Mouse (Mus musculus) limb, embryonic 12.5 days (tissue): ENCODE results near the gene Vwa3a. TPM values are rescaled to one million over a fixed set of nuclear protein-coding genes. Genes with fewer than 3 reads are reported as not detected.
A peak's percentile ranks its signal among the peaks of the same experiment; 100 is the strongest.

Experiments used
- ATAC-seq: fragments of 200-750 bp; cut with Nextera tagmentation; 2 replicates; pipeline ENCODE4 v1.8.0; 2017; ENCODE audit warnings: low read depth, moderate TSS enrichment; ENCODE audit not compliant: insufficient number of reproducible peaks, insufficient read depth, low FRiP score, low TSS enrichment
- H3K27ac ChIP-seq: fragments of 300-500 bp; sonication (generic); 2 replicates; pipeline ENCODE4 v1.5.1; 2016; ENCODE audit warnings: mild to moderate bottlenecking, moderate library complexity
- H3K27me3 ChIP-seq: fragments of 300-500 bp; sonication (generic); 2 replicates; pipeline ENCODE4 v1.6.1; 2016; ENCODE audit warnings: mild to moderate bottlenecking, moderate library complexity
- H3K36me3 ChIP-seq: fragments of 300-500 bp; sonication (generic); 2 replicates; pipeline ENCODE4 v1.6.1; 2016; ENCODE audit warnings: mild to moderate bottlenecking, moderate library complexity
- H3K4me1 ChIP-seq: fragments of 300-500 bp; sonication (generic); replicated peaks from 2 replicates; pipeline ENCODE4 v1.6.1; 2016
- H3K4me2 ChIP-seq: fragments of 300-500 bp; sonication (generic); 2 replicates; pipeline ENCODE4 v1.6.1; 2016; ENCODE audit warnings: mild to moderate bottlenecking, moderate library complexity
- H3K4me3 ChIP-seq: fragments of 300-500 bp; sonication (generic); replicated peaks from 2 replicates; pipeline ENCODE4 v1.5.1; 2016; ENCODE audit warnings: mild to moderate bottlenecking
- H3K9ac ChIP-seq: fragments of 300-500 bp; sonication (generic); replicated peaks from 2 replicates; pipeline ENCODE4 v1.6.1; 2016; ENCODE audit warnings: mild to moderate bottlenecking, moderate library complexity
- H3K9me3 ChIP-seq: fragments of 300-500 bp; sonication (generic); 2 replicates; pipeline ENCODE4 v1.6.1; 2016; ENCODE audit warnings: mild to moderate bottlenecking, moderate library complexity
- WGBS: fragments of 180-500 bp; shearing (Covaris S2); methylation state at CpG from one replicate; pipeline ENCODE4 v1.1.7; 2016; 5-methylcytosine and 5-hydroxymethylcytosine counted together
- polyA plus RNA-seq: library from polyadenylated mRNA; unstranded; fragments of >200 nt; fragmentation: Nextera tagmentation; extraction: Ambion mirVana; gene quantifications from 2 replicates; pipeline ENCODE4 v1.2.1, GENCODE M21; 2016

The Vwa3a gene
- polyA plus RNA-seq, 1 experiment from 2014 or later = 0.24 TPM

GRCm38 (mm10) chr7:120835449-120836359 is 96.6 kb downstream of the Vwa3a start:
- peak overlapping the region; percentile 41; the same call in 1 of the 2 replicates for H3K27ac ChIP-seq
- whole genome bisulfite sequencing = 2% methylated on average over 41 of the region's 41 CpGs
- H3K9ac ChIP-seq = peak overlapping the region; percentile 58

GRCm38 (mm10) chr7:120836361-120836760 is 97.2 kb downstream of the Vwa3a start:
- no peaks in the 10 kb centered on the region for H3K36me3 ChIP-seq
- H3K4me2 ChIP-seq = peak overlapping the region; percentile 54
- no peaks in the 10 kb centered on the region for H3K9me3 ChIP-seq
- peak overlapping the region; percentile 54 for H3K4me3 ChIP-seq
- H3K9ac ChIP-seq = peak overlapping the region; percentile 31; the same call in 1 of the 2 replicates
- WGBS = 8% methylated on average over 12 of the region's 12 CpGs
- H3K27ac ChIP-seq = no peak overlapping the region
- H3K27me3 ChIP-seq = peaks cover 9% of the 10 kb centered on the region
- H3K4me1 ChIP-seq = peaks cover 2% of the 10 kb centered on the region; the same call in 1 of the 2 replicates
- no peak for ATAC-seq

More at GRCm38 (mm10) chr7:120835449-120836359, 96.6 kb downstream of the Vwa3a start:
- no peaks in the 10 kb centered on the region for H3K36me3 ChIP-seq
- peak overlapping the region; percentile 54 for H3K4me3 ChIP-seq
- H3K27me3 ChIP-seq = peaks cover 13% of the 10 kb centered on the region
- peaks cover 4% of the 10 kb centered on the region; the same call in 1 of the 2 replicates for H3K4me1 ChIP-seq
- peak; percentile 82 for ATAC-seq
- no peaks in the 10 kb centered on the region for H3K9me3 ChIP-seq
- peak overlapping the region; percentile 54 for H3K4me2 ChIP-seq

GRCm38 (mm10) chr7:120838436-120839160 is 99.5 kb downstream of the Vwa3a start:
- no peaks in the 10 kb centered on the region for H3K9me3 ChIP-seq
- H3K4me1 ChIP-seq = no peaks in the 10 kb centered on the region; the same call in 1 of the 2 replicates
- H3K4me2 ChIP-seq = no peak overlapping the region
- H3K36me3 ChIP-seq = no peaks in the 10 kb centered on the region
- no peaks in the 10 kb centered on the region for H3K27me3 ChIP-seq
- H3K4me3 ChIP-seq = no peak overlapping the region
- no peak overlapping the region for H3K27ac ChIP-seq
- ATAC-seq = no peak
- WGBS = 56% methylated on average over 5 of the region's 5 CpGs
- no peak overlapping the region for H3K9ac ChIP-seq

GRCm38 (mm10) chr7:120839786-120840185 is 100.7 kb downstream of the Vwa3a start:
- H3K4me2 ChIP-seq = no peak overlapping the region
- no peak for ATAC-seq
- H3K9ac ChIP-seq = no peak overlapping the region
- H3K4me1 ChIP-seq = peaks cover 9% of the 10 kb centered on the region
- WGBS = 72% methylated on average over 2 of the region's 2 CpGs
- H3K27ac ChIP-seq = no peak overlapping the region
- H3K36me3 ChIP-seq = no peaks in the 10 kb centered on the region
- H3K27me3 ChIP-seq = peaks cover 5% of the 10 kb centered on the region; the same call in 1 of the 2 replicates
- no peaks in the 10 kb centered on the region for H3K9me3 ChIP-seq
- H3K4me3 ChIP-seq = no peak overlapping the region

GRCm38 (mm10) chr7:120842345-120843036 is 103.4 kb downstream of the Vwa3a start, which contains the start of gene Eef2k:
TSS of gene Eef2k (plus strand) at chr7:120842831.
- H3K4me2 ChIP-seq = peak within 1 kb of the TSS; percentile 79
- H3K9ac ChIP-seq = peak within 1 kb of the TSS; percentile 90
- WGBS = 4% methylated on average over 35 of the region's 35 CpGs
- peaks cover 9% of the 10 kb centered on the region; the same call in 1 of the 2 replicates for H3K27me3 ChIP-seq
- no peaks in the 10 kb centered on the region for H3K9me3 ChIP-seq
- peak; percentile 95 for ATAC-seq
- H3K36me3 ChIP-seq = no peaks in the 10 kb centered on the region
- peak within 1 kb of the TSS; percentile 77 for H3K4me3 ChIP-seq
- peaks cover 14% of the 10 kb centered on the region for H3K4me1 ChIP-seq
- H3K27ac ChIP-seq = peak within 1 kb of the TSS; percentile 97

- peak; percentile 61 for ATAC-seq
- Histone ChIP-seq H3K9me3 (no peaks in the 10 kb centered on the region), H3K4me2 (peak overlapping the region; percentile 79), H3K4me1 (peaks cover 14% of the 10 kb centered on the region), H3K9ac (peak overlapping the region; percentile 90), H3K27ac (peak overlapping the region; percentile 97), H3K27me3 (peaks cover 9% of the 10 kb centered on the region; the same call in 1 of the 2 replicates), H3K4me3 (peak overlapping the region; percentile 77), H3K36me3 (0 out of 2 replicates have a peak, but pooled peaks cover under 1% of the 10 kb centered on the region)
- under 1% methylated on average over 40 of the region's 40 CpGs for WGBS
These were observed 104.0 kb downstream of the Vwa3a start for GRCm38 (mm10) chr7:120843037-120843621.

GRCm38 (mm10) chr7:120843852-120844435 is 104.8 kb downstream of the Vwa3a start:
- H3K36me3 ChIP-seq = 0 out of 2 replicates have a peak, but pooled peaks cover 3% of the 10 kb centered on the region
- H3K9ac ChIP-seq = peak overlapping the region; percentile 90
- H3K9me3 ChIP-seq = no peaks in the 10 kb centered on the region
- H3K4me1 ChIP-seq = peaks cover 14% of the 10 kb centered on the region
- WGBS = 2% methylated on average over 16 of the region's 16 CpGs
- peaks cover 9% of the 10 kb centered on the region; the same call in 1 of the 2 replicates for H3K27me3 ChIP-seq
- H3K4me3 ChIP-seq = peak overlapping the region; percentile 77
- no peak for ATAC-seq
- H3K4me2 ChIP-seq = peak overlapping the region; percentile 79
- peak overlapping the region; percentile 97 for H3K27ac ChIP-seq

- H3K27ac ChIP-seq = no peak overlapping the region
- ATAC-seq = no peak
- peak overlapping the region; percentile 90 for H3K9ac ChIP-seq
- H3K4me3 ChIP-seq = peak overlapping the region; percentile 77
- no peaks in the 10 kb centered on the region for H3K9me3 ChIP-seq
- H3K4me2 ChIP-seq = peak overlapping the region; percentile 79
- 12% methylated on average over 9 of the region's 9 CpGs for WGBS
- H3K36me3 ChIP-seq = 0 out of 2 replicates have a peak, but pooled peaks cover 3% of the 10 kb centered on the region
- peaks cover 14% of the 10 kb centered on the region for H3K4me1 ChIP-seq
- peaks cover 9% of the 10 kb centered on the region; the same call in 1 of the 2 replicates for H3K27me3 ChIP-seq
These were observed 105.6 kb downstream of the Vwa3a start for GRCm38 (mm10) chr7:120844689-120845088.

- no peak for ATAC-seq
- Histone ChIP-seq H3K4me2 (no peak overlapping the region), H3K4me1 (peaks cover 17% of the 10 kb centered on the region), H3K4me3 (no peak overlapping the region), H3K27ac (no peak overlapping the region), H3K9me3 (no peaks in the 10 kb centered on the region), H3K27me3 (peaks cover 9% of the 10 kb centered on the region; the same call in 1 of the 2 replicates), H3K9ac (no peak overlapping the region), H3K36me3 (0 out of 2 replicates have a peak, but pooled peaks cover 3% of the 10 kb centered on the region)
- 92% methylated on average over 3 of the region's 3 CpGs for WGBS
These were observed 109.9 kb downstream of the Vwa3a start for GRCm38 (mm10) chr7:120848831-120849512.
